Mouse (Mus musculus) right cerebral cortex, postnatal 36 days (tissue): ENCODE data around the gene Nlrc5.

Experiments
- DNase-seq, 2 experiments: peaks; one replicate each; pipeline ENCODE4 v3.0.0; 2022; ENCODE audit warnings: low spot score in 2 of 2, mixed read lengths in 1 of 2

Nlrc5 gene

DNA sequence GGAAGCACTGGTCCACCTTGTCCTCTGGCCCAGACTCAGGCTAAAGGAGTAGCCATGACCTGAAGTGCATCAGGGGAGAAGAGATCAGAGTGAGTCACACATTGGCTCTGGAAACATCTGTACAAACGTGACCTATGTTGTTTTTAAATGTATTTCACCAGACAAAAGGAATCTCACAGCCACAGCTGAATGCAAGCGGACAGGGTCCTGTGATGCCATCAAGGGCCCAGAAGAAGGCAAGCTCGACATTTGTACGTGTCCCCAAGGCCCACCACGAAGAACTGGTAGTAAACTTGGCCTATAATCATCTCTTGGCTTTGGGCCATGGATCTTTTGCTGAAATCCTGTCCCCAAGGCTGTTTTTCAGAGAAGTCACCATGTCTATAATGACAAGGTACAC lies 35.5 kb downstream of the Nlrc5 start:
- no peak for DNase-seq

DNA sequence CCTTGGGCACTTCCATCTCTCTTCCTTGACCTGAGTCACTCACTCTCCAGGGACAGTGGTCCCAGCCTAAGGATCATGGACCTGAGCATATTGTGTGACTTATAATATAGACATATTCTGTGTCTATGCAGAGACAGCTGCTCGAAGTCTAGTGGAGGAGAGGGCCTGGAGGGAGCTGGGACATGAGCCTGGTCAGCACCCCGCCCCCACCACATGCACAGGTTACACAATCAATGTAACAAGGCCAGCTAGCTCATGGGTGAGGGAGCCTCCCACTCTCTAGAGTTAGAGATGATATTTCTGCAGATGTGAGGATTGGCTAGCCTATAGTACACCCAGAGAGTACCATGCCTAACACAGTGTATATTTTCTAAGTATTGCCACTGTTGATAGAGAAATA lies 36.6 kb downstream of the Nlrc5 start:
- no peak for DNase-seq

DNA sequence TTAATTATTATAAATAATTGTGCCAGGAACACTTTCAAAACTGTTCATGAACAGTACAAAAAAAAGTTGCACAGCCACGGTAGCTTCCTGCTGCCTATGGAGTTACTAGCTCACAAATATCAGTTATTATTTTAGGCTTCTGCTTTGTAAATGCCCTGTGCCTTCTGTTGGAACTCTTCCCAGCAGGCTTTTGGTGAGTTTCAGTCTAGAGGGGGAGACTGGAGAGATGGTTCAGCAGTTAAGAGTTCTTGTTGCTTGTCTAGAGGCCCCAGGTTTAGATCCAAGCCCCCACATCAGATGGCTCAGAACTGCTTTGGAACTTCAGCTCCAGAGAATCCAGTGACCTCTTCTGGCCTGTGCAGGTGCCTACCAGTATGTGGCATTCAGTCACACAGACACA lies 37.1 kb downstream of the Nlrc5 start:
- DNase-seq, result no peak

DNA sequence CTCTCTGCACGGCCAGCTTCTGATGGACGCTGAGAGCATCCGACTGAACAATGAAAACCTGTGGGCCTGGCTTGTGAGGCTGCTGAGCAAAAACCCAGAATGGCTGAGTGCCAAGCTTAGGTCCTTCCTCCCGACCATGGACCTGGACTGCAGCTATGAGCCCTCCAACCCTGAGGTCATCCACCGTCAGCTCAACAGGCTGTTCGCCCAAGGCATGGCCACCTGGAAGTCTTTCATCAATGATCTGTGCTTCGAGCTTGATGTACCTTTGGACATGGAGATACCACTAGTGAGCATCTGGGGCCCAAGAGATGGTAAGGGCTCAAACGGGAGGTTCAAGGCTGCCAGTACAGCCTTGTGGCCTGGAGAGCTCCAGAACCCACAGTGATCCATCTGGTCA lies 38.6 kb downstream of the Nlrc5 start:
- no peak for DNase-seq

DNA sequence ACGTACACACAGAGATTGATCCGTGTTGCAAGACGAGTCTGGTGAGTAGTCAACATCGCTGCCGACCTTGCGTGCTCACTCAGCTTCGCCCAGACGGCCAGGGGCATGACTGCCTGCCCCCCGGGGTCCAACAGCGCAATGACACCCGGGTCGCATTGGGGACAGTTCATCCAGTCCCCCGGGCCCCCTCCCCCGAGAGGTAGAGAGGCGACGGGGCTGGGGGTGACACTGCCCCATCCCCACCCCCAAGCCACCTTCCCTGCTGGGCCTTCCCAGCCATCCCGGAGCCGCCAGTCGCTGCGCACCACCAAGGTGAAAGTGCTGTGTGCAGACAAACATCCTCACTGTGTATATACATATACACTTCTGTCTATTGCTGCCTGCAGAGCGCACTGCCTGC lies 39.3 kb downstream of the Nlrc5 start:
- no peak for DNase-seq

DNA sequence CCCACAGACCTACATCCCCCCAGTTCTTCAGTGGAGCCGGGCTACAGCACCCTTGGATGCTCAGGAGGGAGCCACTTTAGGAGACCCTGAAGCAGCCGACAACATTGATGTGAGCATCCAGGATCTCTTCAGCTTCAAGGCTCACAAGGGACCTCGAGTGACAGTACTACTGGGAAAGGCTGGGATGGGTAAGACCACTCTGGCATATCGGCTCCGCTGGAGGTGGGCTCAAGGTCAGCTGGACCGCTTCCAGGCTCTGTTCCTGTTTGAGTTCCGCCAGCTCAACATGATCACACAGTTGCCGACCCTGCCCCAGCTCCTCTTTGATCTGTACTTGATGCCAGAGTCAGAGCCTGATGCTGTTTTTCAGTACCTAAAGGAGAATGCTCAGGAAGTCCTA lies 41.6 kb downstream of the Nlrc5 start:
- DNase-seq, result no peak

DNA sequence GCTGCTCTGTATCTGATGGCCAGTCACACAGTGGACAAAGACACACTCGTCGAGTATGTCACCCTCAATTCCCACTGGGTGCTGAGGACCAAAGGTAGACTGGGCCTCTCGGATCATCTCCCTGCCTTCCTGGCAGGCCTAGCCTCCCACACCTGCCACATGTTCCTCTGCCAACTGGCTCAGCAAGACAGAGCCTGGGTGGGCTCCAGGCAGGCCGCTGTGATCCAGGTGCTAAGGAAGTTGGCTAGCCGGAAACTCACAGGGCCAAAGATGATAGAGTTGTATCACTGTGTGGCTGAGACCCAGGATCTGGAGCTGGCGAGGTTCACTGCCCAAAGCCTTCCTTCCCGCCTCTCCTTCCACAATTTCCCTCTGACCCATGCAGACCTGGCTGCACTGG lies 42.7 kb downstream of the Nlrc5 start:
- no peak for DNase-seq

DNA sequence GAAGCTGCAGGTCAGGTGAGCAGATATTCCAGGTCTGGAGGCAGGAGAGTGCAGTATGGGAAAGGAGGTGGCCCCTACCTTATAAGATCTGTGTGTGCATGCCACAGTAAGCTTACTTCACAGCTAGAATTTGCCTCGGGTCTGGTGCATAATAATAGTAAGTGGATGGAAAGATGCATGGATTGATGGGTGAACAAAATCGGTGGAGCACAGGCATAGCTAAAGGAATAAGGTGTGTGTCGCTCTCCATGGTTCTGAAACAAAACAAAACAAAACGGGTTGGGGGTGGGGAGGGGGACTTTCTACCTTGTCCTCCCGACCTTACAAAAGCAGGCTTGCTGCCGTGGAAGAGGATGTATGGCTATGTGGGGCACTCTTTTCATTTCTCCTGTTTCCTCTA lies 47.9 kb downstream of the Nlrc5 start:
- DNase-seq, result no peak

DNA sequence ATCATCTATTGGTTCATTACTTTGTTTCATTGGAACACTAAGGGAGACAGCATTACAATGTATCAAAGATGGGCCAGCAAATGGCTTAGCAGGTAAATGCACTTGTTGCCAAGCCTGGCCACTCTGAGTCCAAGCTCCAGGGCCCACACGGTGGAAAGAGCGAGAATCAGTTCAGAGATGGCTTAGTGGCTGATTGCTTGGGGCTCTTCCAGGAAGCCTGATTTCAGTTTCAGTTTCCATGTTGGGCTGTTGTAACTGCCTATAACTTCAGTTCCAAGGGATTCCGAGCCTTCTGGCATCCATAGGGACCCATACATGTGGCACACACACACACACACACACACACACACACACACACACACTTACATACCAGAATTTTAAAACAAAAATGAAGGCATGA lies 51.1 kb downstream of the Nlrc5 start:
- DNase-seq, result no peak

DNA sequence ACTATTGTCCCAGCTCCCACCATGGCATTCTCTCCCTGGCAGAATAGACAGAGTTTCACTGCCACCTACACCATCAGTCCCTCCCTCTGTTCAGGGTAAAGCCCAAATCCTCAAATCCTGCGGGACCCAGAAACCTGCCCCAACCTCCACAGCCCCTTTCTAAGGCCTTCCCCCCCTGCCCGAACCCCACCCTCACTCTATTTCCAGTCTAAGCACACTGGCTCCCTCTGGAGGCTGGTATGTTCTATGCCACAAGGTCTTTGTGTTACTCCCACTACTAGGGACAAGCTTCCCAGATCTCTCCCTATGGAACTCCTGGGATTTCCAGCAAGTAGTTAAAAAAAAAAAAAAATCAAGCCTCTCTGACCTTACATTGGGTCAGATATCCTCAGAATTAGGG lies 51.7 kb downstream of the Nlrc5 start:
- no peak for DNase-seq

DNA sequence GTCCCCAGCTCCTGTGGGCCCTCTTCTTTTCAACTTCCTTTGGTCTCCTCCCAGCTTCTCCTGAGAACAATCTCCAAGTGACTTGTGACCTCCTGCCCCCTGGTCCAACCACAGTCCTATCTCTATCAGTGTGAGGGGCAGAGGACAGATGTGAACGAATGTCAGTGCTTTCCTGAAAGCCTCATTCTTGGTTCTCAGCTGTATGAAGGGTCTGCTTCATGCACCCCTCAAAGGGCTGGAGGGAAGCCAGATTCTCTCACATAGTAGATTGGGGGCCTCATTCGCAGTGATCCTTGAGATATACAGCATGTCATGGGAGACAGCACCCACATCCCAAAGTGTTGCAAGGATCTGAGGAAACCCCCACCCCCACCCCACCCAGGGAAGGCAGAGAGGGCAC lies 53.9 kb downstream of the Nlrc5 start:
- DNase-seq, result no peak

DNA sequence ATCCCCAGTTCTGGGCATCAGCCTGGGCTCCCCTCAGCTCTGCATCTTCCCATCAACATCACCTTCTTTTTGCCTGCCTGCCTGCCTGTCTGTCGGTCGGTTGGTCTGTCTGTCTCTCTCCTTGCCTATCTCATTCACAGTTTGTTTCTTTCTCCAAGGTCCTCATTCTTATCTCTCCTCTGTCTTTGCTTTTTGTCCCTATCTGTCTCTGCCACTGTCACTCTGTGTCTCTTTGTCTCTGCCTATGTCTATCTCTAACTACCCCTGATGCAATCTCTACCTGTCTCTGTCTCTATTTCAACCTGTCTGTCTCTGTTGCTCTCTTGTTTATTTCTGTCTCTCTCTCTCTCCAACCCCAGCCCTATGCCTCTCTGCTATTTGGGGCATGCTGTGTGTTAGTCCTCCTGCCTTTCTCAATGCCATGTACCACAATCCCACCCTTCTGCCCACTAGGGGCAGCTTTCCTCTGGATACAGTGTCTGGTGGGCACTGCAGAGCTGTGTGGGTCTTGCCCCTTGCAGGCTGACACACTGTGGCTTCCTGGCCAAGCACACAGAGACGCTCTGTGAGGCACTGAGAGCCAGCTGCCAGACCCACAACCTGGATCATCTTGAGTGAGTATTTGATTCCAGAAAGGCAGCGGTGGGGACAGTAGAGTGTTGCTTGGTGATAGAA lies 55.8 kb downstream of the Nlrc5 start:
- DNase-seq, result no peak

DNA sequence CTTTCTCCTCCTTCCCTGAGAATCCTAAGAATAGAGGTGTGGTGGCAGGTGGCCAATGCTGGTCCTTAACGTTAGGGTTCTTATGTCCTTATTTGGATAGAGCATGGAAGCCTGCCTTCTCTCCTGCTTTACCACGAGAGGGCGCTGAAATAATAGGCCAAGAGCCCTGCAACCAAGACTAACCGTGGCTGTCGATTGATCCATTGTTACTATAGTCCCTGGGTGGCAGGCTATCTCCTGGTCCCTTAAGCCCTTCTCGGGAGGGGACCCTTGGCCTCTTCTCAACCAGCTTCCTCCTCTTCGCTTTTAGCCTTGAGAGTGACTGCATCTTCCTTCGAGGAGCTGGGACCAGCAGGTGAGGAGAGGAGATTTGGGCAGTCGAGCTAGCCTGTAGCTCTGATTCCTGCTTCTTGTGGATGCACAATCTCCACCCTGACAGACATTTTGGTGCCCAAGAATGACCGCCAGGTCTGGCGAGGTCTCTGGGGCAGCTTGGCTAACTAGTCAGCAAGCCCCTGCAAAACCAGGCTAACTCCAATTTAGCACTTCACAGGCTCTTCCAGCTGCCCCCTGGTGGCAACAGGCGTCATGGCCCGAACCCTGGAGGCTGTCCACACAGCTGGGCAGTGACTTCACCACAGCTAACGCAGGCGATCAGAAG lies 58.0 kb downstream of the Nlrc5 start:
- peak; percentile 66 to 69 for DNase-seq

DNA sequence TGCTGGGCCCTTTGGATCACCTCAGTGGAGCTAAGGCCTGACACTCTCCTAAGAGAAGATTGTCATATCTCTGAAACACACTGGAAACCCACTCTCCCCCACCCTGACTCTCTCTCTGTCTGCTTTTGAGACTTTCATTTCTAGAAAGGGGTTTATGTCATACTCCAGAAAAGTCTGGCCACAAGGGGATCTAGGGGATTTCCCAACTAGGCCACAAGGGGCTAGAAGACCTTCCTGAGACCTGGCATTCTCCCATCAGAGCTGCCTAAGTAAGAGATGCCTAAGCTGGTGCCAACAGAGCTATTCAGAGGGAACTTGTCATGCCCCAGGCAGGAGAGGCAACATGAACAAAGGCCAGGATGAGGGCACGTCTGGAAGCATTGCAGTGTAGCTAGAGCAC lies 59.1 kb downstream of the Nlrc5 start:
- no peak for DNase-seq

DNA sequence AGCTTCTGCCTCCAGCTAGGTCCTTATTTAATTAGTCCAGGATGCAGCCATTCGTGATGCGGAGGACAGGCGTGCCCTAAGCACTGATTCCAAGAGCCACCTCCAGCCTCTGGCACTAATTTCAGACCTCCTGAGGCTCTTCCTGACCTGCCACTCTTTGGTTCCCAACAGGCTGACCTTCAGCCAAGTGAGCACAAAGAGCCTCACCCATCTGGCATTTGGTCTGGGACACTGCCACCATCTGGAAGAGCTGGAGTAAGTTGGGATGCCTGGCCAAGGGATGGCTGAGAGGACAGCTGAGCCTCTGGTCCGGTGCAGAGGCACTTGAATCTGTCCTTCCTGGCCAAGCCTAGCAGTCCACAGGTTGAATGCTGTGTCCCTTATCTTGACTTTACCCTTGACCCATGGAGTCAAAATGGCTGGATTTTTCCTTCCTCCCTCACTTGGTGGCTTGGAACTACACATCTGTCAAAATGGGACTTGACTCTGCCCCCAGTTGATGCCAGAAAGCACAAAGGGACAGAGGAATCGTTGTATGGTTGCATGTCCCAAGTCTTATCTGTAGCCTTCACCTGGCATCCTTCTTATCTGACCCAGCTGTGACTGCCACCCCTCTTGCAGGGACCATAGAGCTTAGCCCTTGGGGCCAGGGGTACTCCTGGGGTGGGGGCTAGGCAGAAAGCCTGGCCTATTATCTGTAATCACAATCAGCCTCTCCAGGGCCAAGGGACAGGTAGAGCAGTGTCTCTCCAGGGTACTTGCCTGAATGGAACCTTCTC lies 81.5 kb downstream of the Nlrc5 start:
- DNase-seq, result no peak

DNA sequence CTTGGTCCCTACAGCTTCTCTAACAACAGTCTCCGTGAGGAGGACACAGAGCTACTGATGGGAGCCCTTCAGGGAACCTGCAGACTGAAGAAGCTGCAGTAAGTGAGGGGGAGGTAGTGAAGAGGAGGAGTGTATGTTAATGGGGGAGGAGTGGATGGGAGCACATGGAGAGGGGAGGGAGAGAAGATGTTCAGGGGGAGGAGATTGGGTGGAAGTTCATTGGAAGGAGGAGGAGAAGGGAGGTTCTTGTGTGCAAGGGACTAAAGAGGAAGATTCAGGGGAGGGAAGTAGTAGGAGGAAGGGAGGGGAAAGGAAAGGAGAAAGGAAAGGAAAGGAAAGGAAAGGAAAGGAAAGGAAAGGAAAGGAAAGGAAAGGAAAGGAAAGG lies 82.0 kb downstream of the Nlrc5 start:
- DNase-seq, result no peak

DNA sequence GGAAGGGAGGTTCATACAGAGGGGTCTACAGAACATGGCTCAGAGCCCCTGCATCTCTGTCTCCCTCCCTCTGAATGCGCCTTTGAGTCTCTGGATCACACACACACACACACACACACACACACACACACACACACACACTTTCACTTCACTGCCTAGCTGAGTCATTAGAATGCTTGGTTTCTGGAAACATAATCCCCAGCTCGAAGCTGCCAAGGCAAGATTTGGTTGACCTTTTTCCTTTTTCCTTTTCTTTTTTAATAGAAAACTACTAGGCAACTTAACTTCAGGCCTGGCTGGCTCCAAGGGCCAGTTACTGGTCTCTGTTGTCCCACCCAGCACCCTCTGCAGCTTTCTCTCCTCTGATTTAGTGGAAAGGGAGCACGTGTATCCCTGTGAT lies 82.6 kb downstream of the Nlrc5 start:
- DNase-seq, result no peak

DNA sequence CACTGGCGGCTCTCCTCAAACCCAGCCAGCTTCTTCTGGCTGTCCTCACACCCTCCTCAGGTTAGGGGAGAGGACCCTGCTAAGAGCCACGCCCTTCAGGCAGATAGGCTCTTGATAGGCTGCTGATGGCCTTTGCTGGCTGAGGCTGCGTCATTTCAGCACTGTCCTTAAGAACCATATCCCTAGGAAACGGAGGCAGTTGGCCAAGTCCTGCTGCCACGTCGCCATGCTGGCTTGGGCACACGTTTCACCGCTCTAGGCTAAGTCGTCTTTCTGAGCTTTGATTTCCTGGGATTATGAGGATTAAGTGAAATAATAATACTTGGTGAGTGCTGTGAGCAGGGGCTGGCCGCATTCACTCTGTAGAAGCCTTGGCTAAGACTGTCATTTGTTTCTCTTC lies 84.2 kb downstream of the Nlrc5 start:
- no peak for DNase-seq

DNA sequence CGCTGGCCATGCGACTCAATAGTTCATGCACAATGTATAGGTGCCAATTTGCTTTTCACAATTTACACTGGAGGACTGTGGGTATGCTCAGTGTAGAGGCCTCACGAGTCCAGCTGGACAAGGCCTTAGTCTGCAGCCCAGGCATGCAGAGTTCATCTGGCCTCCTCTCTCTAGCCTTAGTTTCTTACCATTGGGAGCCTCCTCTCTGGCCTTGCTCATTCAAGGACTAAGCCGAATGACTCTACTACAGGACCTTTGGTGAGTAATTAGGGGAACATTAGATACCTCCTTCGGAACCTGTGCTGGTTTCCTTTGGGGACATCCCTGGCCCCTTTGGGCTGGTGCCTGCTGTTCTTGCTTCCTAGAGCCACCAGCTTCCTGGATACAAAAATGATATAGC lies 84.9 kb downstream of the Nlrc5 start:
- no peak for DNase-seq

DNA sequence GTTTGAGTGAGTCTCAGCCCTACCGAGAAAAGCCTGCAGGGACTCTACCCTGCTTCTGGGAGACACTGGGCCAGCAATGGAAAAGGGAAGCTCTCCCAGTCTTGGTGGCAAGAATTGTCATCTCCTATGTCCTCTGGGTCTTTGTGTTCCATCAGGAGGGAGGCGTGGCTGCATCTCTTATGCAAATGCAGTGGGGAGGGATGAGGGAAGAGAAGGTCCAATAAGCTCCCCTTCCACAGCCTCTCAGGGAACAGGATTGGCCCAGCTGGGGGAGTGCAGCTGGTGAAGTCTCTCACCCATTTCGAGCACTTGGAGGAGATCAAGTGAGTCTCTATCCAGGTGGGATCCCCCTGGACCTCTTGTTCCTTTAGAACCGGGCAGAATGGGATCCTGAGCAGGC lies 87.3 kb downstream of the Nlrc5 start:
- no peak for DNase-seq

DNA sequence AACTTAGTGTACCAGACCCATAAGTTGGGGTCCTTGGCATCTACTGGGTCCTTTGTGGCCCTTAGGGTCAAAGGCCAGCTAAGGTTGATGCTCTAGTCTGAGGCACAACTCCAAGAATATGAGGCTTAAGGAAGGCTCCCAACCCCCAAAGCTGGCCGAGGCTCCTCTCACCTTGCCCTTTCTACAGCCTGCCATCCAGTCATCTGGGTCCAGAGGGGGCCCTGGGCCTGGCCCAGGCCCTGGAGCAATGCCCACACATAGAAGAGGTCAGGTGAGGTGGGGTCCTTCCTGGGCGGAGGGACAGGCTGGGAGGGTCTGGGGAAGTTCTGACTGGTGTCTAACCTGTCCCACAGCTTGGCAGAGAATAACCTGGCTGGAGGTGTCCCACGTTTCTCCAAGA lies 88.3 kb downstream of the Nlrc5 start:
- no peak for DNase-seq

DNA sequence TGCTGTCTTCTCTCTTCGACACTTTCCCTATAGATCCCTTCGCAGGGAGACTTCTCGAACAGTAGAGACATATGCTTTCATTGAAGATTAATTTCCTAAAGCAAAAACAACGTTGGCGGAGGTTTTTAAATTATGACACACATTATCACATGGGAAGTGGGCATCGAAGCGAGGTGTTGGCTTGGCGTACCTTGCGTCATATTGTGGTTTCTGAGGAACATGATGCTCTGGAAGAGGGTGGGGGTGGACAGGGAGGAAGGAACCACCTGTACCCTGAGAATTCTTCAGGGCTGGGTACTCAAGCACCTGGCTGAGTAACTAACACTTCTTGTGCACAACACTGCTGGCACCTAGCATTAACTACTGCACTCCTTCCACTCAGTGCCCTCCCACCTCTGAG lies 90.4 kb downstream of the Nlrc5 start:
- DNase-seq, result no peak

DNA sequence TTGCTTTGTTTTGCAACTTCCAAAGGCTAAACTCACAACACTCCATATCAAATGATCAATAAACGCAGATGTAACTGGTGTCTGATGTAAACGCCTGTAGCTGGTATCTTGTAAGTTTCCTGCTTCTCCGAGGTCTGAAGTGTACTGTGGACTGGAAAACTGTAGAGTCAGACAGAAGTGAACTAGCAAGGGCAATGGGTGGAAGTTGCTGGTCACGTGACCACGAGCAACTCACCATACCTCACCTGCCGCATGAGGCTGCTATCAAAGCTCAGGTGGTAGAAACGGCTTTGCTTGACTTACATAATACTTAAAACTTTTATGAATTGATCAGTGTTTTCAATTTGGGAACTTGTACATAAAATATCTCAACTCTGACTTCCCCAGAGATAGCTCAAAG lies 93.0 kb downstream of the Nlrc5 start:
- DNase-seq, result no peak
